Mouse (Mus musculus) c-Kit-positive CD71-negative TER-119-negative erythroid progenitor cells, embryonic 14.5 days (primary cell): ENCODE data around the gene Nepro.

Experiments
- DNase-seq: peaks from one replicate; pipeline ENCODE4 v3.0.0-alpha.2; 2013; ENCODE audit warnings: low read depth

Nepro gene

DNA sequence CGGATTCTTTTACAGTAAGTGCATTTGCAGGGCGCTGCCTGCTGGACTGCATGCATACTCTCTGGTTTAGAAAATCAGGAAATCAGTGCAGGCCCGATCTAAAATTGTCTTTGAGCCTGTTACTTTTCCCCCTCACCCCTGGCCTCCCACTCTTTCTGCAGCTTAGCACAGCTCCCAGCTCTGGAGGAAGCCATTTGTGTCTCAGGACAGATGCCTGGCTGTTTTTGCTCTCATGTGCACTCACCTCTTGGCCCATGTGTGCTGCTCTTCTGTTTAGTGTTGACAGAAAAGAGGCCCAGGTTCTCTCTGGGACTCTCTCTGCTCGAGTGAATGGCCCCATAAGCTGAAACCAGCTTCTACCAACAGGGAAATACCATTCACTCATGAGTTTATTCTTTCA lies 20.6 kb upstream of the Nepro start:
- no peak for DNase-seq

DNA sequence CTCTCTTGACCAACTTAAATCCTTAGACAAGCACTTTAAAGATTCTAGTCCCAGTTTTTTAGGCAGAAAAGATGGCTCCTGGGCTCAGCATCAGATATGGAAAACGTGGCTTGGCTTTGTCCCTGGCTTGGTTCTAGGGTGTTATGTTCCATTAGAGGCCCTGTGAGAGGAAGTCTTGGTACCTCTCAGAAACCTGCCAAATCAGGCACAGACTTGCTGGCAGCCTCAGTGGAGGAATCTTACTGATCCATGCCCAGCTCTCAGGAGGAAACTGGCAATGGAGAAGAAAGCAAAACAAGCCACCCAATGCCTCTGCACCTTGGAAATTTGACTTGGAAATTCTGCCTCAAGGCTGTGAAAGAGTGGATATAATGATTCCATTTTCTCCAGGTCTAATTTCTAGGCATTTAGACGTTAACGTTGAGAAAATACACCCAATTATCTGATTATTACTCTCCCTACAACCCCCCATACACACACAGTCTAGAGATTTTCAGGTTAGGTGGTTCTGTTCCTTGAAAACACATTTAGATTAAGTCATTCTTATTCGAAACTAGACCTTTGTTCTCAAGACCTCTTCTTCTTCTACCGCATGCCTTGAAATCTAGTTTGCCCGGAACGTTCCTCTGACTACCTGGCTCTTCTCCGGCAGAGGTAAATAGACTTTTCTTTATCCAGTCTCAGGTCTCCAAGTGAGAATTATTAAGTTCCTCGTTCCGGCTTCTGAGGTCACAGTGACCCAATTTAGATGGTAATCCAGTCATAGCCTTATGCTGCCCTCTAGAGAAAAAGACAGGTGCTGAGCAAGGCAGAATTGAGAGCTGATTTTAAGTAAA lies 7.6 kb upstream of the Nepro start:
- DNase-seq: no peak

DNA sequence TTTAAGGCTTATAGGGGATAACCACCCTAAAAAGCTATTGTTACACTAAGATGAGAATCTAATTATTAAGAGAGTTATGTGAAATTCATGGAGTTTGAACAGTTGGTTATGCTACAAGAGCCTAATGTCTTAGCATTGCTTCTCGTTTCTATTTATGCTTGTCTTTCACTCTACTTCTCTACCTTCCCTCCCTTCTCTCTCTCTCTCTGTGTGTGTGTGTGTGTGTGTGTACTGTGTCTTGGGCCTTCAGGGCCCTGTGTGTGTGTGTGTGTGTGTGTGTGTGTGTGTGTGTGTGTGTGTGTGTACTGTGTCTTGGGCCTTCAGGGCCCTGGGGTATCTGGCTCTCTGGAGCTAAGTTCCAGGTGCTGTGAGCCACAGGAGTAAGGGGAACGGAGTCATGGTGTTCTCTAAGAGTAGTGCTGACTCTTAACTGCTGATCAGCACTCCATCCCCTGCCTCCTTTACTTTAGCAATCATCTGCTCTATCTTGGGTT lies 6.9 kb upstream of the Nepro start:
- DNase-seq: no peak

DNA sequence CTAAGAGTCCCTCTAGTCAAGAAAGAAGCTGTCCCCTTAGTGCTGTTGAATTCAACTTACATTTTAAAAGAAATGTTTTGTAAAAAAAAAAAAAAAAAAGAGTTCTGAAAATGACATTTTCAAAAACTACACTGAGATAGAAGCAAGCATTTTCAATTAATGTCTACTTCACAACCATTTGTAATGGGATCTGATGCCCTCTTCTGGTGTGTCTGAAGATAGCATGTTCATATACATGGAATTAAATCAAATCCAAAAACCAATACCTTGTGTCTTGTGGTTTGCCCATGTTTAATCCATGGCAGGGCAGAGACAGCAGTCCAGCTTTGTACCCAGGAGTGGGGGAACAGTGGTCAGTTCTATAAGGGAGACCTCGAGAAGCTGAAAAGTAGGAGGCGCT lies 6.3 kb upstream of the Nepro start:
- DNase-seq: no peak

DNA sequence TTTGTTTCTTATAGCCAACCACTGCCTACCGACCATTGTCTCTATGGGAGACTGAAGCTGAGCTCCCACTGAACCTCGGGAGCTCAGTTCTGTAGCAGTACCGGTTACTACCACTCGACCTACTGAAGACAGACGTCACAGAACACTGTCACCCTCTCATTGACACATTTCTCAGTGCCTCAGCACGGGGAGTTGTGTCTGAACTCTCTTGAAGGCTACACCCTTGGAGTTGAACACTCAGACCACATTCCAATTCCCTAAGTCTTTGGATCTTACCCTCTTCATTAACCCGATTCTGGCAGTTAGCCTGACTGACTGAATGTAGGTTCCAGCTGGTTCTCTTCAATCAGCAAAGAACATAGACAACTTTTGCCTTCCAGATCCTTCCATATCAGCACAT lies 4.8 kb upstream of the Nepro start:
- no peak for DNase-seq

DNA sequence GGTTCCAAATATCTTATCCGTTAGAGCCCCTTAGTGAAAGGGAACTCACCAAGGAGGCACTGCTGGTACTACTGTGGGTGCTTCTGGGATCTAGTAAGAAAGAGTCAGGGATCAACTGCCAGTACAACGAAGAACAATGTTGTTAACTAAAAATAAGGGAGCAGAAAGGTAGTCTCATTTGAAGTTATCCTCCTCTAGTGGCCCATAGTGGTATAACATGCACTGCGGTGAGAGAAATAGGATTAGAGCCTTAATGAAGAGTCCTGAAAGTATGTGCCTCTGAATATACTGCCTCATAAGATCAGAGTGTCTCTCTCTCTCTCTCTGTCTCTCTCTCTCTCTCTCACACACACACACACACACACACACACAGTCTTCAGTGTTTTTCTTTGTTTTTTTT lies 3.6 kb upstream of the Nepro start:
- DNase-seq: peak; percentile 51

DNA sequence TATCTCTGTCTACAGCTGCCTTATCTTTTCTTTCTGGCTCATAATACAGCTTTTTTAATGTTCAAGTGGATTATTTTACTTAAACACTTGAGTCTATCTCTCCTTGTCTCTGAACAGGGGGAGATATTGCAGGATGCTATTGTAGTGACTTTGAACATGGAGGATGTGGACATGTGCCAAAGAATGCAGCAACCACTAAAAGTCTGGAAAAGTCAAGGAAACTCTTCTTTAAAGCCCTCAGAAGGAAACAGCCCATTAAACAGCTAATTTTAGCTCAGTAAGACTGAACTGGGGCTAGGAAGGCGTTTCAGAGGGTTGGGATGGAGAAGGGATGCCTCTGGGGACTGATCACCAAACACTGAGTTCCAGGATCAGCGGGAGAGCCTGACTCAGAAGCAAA lies 1.4 kb upstream of the Nepro start:
- no peak for DNase-seq

DNA sequence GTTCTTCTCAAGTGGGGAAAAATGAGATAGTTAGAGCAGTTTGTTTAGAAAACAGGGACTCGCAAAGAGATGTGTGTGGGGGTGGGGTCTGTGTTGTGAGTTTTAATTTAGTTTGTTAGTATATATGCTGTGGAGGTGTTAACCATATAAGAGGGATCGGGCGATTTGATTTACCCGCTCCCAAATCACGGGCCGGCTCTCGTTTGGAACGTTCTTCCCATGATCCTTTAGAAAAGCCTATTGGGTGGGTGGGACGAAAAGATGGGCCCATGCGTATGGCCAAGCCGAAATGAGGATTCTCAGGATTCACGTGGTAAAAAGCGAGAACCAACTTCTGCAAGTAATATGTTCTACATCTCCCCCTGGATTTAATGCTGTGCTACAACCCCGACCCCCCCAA lies 746 bp downstream of the Nepro start:
- DNase-seq: no peak

DNA sequence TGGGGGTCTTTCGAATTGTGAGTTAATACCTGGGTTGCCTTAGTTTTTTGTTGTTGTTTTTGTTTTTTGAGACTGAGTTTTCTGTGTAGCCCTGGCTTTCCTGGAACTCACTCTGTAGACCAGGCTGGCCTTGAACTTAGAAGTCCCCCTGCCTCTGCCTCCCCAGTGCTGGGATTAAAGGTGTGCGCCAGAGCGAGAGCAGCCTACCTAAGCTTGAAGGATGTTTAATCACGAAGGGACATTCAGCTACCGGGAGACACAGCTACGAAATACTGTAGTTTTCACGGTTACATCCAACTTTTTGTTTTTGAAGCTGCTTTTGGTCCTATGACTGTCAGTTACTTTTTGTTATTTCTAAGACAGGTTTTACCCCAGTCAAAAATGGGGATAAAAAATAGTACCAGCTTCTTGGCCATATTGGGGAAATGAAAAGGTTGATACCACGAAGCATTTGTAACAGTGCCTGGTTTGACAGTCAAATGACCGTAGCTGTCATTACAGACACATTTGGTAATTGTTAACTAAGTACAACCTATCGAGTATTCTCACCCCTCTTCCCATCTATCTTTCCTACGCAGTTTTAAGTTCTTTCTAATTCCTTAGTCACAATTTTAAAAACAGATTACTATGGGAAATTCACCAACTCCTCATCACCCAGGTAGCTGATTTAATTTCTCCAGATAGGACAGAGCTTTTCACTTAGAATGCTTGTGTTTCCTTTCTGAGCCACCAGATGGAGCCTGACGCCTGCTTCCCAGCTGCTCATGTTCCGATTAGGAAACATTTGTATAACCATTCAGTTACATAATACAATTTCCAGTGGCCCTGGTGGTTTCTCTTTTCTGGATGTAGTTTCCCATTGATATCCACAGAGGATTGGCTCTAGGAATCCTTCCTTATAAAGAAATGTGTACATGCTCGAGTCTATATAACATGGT lies 1.5 kb downstream of the Nepro start:
- DNase-seq: peak; percentile 76

DNA sequence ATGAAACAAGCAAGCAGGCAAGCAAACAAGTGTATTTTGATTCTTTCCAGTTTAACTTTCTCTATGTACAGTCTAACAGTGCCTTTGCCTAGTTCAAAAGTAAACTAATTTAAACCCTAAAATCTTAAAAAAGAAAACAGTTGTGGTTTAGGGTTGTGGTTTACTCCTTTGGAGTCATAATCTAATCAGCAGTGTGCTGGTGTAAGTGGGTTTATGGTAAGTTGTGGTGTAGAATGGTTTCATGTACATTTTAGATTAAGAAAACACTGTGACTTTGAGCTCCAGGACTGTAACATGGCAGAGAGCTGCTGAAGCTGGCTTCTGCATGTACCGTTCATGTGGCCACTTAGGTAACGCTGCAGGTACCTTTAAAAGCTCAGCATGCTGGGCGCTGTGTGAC lies 3.4 kb downstream of the Nepro start:
- DNase-seq: no peak

DNA sequence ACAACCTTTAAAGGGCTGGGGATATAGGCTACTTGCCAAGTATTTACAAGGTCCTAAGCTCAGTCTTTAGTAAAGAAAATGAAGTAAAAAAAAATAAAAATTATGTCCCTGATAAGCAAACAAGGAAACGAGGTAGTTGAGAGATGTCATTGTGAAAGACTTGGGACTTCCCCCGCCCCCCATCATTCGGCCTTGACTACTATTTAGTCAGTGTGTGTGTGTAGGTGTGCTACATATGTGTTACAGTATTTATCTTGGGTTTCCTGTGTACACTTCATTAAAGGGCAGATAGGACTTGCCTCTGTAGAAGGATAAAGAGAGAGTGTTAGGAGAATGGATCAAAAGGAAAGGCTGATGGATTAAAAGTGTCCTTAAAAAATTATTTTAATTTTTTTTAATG lies 10.0 kb downstream of the Nepro start:
- no peak for DNase-seq

DNA sequence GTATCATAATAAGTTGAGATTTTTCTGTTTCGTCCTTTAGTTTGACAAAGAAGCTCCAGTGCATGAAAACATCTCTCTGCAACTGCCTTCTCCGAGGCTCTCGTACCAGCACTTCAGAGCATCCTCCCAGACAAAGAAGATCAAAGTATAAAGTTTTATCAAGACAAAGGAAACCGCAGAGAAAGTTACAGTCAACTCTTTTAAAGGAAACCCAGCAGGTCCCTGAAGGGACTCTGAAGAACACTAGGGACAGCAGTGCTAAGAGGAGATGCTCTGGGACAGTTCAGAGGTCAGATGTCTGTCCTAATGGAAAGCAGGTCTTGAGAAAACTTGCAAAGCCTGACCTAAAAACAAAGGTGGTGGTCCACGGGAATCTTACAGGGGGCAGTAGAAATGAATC lies 11.6 kb downstream of the Nepro start:
- no peak for DNase-seq

DNA sequence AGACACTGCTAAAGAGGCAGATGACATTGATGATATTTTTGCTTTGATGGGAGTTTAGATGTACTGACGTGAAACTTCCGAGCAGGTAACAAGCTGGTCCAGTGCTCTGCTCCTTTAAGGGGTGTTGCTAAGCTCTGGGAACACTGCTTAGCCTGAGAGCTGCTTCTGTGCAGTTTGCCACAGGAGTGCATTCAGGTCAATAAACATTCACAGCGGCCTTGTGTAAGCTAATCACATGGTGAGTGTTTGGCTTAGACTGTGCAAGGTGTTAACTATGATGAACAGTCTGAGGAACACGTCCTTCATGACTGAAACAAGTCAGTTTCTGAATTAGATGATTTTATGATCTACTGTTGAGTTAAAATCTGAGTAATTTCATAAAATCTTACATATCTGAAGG lies 12.0 kb downstream of the Nepro start:
- no peak for DNase-seq

DNA sequence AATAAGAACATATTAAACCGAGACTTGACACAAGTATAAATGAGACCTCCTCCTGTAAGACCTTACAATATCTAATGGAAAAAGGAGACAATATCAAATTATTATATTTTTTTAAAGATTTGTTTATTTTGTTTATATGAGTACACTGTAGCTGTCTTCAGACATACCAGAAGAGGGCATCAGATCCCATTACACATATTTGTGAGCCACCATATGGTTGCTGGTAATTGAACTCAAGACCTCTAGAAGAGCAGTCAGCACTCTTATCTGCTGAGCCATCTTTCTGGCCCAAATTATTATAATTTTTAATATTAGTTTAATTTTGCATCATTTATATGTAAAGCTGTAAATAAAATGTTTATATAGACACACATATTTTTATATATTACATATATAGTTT lies 18.7 kb downstream of the Nepro start:
- DNase-seq: no peak

DNA sequence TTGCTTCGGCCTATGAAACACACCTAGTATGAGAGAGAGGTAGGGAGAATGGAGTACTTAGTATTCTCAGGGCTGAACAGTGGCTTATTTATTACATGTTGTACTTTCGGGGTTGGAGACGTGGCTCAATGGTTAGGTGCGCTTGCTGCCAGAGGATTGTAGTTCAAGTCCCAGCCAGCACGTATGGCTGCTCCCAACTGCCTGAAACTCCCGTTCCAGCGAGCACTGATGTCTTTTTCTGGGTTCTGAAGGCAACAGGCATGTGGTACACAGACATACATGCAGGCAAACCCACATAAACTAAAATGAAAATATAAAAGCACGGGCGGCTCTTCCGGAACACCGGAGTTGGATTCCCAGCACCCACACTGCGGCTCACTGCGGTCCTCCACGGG lies 21.4 kb downstream of the Nepro start:
- no peak for DNase-seq

DNA sequence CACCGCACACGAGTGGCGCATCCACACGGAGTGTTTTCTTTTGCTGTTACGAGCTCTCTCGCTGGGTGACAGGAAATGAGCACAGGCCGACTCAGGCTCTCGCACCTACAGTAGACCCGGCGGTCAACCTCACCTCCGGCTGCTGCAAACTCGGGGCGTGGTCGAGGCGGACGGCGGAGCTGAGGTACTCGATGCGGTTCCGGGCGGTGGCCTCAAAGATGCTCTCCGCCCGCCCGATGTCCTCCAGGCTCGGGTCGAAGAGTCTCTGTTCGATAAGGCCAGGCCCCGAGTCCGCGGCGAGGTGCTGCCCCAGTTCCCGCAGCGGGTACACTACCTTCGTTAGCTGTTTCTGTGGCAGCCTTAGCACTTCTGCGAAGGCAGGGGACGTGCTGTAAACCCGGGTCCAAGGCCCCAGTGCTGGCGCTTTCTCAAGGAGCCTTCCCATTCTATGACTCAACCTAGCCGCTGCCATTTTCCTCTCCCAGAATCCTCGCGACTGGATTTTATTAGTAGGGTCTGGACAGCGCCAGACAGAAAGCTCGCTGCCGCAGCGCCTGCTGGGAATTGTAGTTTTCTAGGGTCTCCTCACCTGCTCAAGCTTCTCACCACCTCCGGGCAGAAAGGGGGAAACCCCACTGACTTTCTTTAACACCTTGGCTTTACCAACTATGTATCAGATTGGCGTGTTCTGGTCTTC lies 21.9 kb downstream of the Nepro start, which contains the start of gene Gtpbp8:
Gtpbp8 (minus strand) TSS at position 498 of the 697 bp plus-strand sequence.
- DNase-seq: peak; percentile 76

DNA sequence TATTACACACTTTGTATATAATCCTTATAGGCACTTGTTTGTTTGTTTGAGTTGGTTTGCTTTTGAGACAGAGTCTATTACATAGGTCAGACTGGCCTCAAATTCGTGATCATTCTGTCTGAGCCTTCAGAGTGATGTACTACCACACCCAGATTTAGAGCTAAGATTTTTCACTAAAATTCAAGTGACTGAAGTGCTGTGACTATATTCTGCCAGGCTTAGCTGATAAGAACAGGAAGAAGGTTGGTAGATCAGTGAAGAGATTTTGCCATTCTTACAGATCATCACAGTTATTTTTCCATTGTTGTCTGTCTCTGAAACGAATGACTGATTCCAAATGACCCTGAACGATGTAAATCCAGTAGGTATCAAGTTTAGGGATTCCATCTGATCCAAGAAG lies 23.9 kb downstream of the Nepro start:
- DNase-seq: no peak

DNA sequence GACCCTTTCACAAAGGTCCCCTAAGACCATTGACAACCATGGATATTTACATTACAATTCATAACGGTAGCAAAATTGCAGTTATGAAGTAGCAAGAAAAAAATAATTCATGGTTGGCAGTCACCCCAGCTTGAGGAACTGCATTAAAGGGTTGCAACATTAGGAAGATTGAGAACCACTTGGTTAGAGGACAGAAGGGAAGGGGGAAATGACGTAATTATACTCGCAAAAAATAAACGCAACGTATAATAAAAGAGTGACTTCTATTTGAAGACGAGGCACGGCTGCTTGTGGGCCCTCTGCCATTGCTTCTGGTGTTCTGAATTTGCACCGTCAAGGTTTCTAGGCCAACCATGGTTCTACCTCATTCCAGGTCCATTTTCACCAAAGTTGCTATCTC lies 33.6 kb downstream of the Nepro start:
- DNase-seq: no peak

DNA sequence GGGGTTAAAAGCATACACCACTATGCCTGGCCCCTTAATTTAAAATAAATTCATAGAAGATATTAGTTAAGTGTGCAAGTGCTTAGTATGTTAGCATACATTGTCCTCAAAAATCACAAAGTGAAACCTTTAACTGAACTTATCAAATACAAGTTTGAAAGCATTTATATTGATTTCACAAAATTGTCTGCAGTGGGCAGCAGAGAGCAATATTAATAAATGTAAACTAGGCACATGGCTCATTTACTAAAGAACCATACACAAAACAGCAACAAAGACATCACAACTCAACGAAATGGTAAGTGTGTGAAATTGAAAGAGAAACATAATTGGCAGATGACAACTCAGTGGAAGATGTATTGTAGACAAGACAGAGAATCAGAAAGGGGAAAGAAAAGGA lies 37.7 kb downstream of the Nepro start:
- no peak for DNase-seq

DNA sequence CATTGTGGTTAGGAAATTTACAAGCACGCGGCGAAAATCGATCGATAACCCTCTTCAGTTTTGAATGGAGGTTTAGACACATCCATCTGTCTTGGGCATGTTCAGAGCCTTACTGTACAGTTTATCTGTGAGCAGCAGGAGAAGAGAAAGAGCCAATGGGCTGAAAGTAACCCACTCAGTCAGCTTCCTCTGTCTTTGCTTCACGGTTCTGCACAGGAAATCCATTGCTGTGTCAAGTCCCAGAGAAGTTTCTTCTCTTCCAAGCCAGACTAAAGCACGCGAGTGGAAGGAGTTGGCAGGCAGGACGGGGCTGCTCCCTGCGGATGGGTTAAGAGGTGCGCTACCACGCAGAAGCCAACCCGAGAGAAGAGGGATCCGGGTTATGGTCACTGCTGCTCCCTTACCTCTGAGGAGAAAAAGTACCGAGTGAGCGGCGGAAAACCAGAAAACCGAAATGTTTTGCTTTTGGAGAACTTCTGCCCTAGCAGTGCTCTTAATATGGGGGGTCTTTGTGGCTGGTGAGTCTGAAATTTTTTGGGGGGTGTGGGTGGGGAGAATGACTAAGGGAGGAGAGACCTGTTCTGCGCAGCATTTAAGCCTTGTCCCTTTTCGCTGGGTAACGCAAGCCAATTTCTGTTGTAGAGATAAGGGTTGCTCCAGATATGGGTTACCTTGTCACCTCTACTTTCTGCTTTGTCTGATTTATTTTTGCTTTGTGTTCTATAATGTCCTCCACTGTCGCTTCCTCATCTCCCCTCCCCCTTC lies 41.6 kb downstream of the Nepro start, which contains the start of gene Cd200r1:
Cd200r1 (plus strand) TSS at position 182 of the 765 bp plus-strand sequence.
- no peak for DNase-seq

DNA sequence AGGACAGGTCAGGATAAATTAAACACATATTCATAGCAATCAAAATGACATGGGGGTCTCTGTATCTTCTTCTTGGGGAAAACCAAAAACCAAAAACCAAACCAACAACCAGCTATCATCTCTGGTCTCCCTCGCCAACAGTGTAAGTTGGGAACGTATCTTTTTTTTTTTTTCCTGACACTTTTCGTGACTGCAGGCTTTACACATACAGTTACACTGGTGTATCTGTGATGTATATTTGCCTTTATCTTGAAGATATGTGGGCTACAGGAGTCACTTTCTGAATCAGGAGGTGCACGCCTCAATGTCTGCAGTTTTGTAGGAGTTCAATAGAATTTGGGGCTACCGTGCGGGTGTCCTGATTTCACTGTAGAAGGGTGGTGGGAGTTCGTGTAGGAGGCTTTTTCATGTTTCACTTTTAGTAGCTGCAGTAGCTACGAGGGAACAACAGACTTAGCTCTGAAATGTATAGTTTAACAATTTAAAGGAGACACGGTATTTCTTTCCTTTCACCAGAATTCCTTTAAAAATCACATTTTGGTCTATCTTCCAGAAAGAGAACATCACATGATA lies 42.3 kb downstream of the Nepro start:
- DNase-seq: no peak
